ENCODE assay signal across 14 mouse cellular contexts in genomic region chr2:104805435-104805834, GRCm38 (mm10).
"Had no signal": no experiment of that assay in that cellular context is flagged by ENCODE, and none has a peak within 500 bp of the region (broad histone marks: within the 10 kb centered on the region; RNA-seq: fewer than 3 reads in every experiment).

No protein-coding gene starts in this region.

- H3K36me3 ChIP-seq: midbrain, embryonic 15.5 days; neural tube, embryonic 12.5 days had no signal

- H3K9me3 ChIP-seq: limb, embryonic 12.5 days; liver, embryonic 13.5 days; lung, embryonic 15.5 days; midbrain, embryonic 15.5 days had no signal

- H3K4me1 ChIP-seq: limb, embryonic 12.5 days; lung, embryonic 15.5 days; midbrain, embryonic 15.5 days; neural tube, embryonic 12.5 days had no signal

- H3K27me3 ChIP-seq: limb, embryonic 12.5 days; liver, embryonic 13.5 days; lung, embryonic 15.5 days; megakaryocyte, embryonic 14.5 days; midbrain, embryonic 15.5 days; neural tube, embryonic 12.5 days had no signal

- H3K27ac ChIP-seq: limb, embryonic 12.5 days; liver, embryonic 13.5 days; lung, embryonic 15.5 days; midbrain, embryonic 15.5 days; neural tube, embryonic 12.5 days; stomach, postnatal 0 days had no signal

- ATAC-seq: liver, postnatal 0 days; midbrain, embryonic 15.5 days had no signal

- H3K9ac ChIP-seq: limb, embryonic 12.5 days; liver, embryonic 13.5 days; liver, postnatal 0 days; lung, embryonic 15.5 days; midbrain, embryonic 15.5 days; neural tube, embryonic 12.5 days had no signal

- H3K4me2 ChIP-seq: limb, embryonic 12.5 days; liver, embryonic 13.5 days; lung, embryonic 15.5 days; midbrain, embryonic 11.5 days; midbrain, embryonic 15.5 days; neural tube, embryonic 12.5 days had no signal

- H3K4me3 ChIP-seq: limb, embryonic 12.5 days; liver, embryonic 13.5 days; lung, embryonic 15.5 days; megakaryocyte, embryonic 14.5 days; midbrain, embryonic 15.5 days; neural tube, embryonic 12.5 days had no signal

- DNase-seq: layer of hippocampus, adult 9-11 months; layer of hippocampus, postnatal 36 days; liver; liver, embryonic 13.5 days; liver, postnatal 0 days; right cerebral cortex, postnatal 4 days; spleen, adult 18-20 months had no signal
